Mouse (Mus musculus) right cerebral cortex, postnatal 10 days (tissue): ENCODE data around the gene Kcnk6.
"Not testable (repeated sequence)": the region's sequence is repeated elsewhere in the genome, so short reads cannot be mapped to it uniquely, and the experiment has no call there.

Experiments used
- DNase-seq, 2 experiments: peaks; one replicate each; pipeline ENCODE4 v3.0.0; 2021; ENCODE audit warnings: low spot score in 2 of 2

Kcnk6 gene

DNA sequence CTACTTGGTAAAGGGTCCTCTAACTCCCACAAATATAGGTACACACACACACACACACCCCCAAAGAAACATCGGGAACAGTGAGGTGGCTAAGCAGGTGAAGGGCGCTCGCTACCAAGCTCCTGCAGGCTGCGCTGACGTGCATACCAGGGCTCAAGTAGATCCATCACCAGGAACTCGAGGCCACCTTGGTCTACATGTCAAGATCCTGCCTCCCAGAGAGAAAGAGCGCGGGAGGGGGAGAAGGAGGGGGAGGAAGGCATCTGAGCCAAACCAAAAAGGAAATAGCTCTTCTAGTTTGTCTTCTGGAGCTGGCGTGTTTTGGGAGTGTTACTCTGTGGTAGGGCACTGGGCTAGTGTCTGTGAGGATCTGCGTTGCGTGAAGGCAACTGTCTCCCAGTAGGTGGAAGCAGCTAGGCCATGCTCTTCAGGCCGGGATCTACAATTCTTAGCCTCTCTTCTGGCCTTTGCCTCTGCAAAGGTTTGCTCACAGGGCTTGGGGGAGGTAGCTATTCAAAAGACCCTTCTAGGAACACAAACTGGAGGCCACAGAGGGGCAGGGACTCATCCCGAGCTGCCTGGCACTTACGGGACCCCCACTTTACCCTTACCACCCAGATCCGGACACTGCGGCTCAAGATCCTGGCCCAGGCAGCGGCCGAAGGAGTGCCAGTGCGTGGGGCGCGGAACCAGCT lies 14.5 kb upstream of the Kcnk6 start:
- DNase-seq = no peak

DNA sequence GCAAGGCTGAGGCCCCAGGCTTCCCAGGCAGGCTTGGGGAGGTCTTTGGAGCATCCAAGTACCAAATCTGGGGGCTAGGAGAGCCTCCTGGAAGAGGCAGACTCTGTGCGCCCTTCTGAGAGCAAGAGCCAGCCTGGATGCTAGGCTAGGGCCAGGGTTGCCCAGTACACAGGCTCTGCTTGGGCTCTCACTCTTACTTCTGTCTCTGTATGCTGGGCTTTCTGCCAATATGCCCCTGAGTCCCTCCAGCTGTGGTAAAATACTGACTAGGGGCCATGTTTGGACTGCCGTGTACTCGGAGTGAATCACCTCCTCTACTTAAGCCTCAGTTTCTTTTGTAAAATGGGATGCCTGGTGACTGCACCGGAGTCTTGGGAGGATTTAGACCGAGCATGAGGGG lies 13.7 kb upstream of the Kcnk6 start:
- DNase-seq = no peak

DNA sequence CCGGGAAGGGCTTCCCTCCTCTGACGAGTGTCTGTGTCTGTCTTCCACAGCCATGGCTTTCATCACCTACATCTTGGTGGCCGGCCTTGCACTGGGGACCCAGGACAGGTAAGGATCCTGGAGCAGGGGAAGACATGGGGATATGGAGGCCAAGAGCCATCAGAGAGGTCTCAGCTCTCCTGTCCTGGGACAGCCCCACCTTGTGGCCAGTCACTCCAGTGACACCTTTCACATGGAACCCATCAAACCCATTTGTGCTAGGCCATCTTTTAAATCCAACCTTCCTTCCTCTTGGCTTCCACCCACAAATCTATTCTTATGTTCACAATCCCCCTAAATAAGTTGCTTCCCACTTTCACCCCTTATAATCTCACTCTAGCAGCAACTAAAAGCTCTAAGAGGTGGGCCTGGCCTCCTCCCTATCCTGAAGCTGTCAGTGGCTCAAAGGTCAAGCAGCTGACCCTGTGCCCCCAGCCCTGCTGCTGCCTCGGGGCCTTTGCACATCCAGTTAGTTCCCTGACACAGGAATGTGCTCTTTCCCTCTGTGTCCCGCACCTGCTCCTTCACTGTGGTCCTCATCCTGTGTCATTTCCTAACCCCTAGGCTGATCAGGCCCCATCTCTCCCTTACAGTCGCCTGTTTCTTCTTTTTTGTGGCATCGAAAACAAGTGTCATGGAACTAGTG lies 12.6 kb upstream of the Kcnk6 start:
- DNase-seq = no peak

DNA sequence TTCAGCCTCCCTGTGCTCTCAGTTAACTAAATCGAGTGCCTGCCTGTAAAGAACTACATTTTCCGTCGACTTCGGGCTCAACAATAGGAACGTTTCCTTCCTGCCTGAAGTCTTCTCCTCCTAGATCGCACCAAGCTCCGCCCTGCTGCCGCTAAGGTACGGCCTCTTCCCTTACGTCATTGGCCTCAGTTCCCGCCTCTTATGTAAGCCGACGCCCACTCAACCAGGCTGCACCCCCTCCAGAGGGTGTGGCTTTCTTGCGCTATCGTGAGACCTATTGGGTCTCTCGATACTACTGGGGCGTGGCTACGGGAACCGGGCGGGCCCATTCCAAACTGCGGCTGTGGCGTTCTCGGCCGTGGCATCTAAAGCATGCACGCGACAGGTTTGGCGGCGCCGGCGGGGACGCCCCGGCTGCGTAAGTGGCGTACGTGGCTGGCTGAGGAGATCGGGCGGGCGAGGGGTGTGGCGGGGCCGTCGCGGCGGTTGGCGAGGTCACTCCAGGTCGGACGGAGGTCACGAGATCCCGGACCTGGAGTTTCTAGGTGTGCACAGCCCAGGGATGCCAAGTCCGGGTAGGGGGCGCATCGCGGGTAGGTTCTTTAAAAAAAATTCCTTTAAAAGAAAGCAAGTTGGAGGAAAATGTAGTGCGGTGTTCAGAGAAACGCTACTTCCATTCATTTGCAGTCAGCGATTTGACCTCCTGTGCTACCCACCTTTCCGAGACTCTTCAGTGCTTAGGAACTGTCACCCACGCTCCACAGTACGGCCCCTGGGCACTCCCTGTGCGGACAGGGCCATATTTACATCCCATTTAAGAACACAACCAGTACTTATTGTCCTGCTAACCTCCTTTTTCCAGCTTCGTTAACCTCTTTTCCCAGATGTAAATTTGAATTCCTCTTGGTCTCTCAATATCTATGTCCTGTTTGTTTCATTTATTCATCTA lies 6.0 kb upstream of the Kcnk6 start, which contains the start of gene Yif1b:
Gene Yif1b (plus strand): TSS at position 311 of the 949 bp plus-strand sequence.
- DNase-seq = peak; percentile 98 to 99

DNA sequence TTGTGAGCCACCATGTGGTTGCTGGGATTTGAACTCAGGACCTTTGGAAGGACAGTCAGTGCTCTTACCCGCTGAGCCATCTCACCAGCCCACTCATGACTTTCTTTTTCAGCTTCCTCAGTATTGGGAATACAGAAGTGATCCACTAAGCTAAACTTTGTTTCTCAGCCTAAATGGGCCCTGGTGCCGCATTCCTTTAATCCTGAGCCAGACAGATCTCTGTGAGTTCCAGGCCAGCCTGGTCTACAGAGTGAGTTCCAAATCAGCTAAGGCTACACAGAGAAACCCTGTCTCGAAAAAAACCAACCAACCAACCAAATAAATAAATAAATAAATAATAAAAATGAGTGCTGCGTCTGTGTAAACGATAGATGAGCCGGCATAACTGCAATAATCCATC lies 5.3 kb upstream of the Kcnk6 start:
- peak in 1 of 2 experiments; percentile 50 for DNase-seq

DNA sequence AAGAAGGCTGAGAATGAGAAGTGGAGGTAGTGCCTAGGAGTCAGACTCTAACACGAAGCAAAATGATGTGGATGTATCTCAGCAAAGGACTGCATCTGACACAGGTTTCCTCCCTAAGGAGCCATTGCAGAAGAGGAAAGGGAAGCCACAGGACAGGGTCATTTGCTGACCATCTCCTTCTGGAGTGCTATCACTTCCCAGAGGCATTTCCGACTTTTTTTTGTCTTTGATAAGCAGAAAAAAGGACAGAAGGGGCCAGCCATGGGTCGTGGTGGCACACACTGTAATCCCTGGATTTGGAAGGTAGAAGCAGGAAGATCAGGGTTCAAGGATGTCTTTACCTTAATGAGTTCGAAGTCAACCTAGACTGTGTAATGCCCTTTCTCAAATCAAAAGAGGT lies 4.3 kb upstream of the Kcnk6 start:
- DNase-seq = no peak

DNA sequence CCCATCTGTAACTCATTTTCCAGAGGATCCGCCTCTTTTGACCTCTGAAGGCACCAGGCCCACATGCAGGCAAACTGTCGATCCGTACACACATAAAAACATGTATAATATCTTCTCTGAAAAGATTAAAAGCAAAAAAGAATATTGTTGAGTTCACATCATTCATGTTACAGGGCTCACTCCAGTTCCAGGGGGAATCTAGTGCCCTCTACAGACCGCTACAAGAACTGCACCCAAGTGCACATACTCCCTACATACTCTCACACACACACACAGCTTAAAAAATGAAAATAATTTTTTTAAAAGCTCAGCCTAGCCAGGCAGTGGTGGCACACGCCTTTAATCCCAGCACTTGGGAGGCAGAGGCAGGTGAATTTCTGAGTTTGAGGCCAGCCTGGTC lies 2.3 kb upstream of the Kcnk6 start:
- no peak for DNase-seq

- DNase-seq = no peak
Observed at GRCm38 (mm10) chr7:29233745-29234144, 1.4 kb upstream of the Kcnk6 start.

GRCm38 (mm10) chr7:29231517-29231916 lies 798 bp downstream of the Kcnk6 start:
- no peak for DNase-seq

- no peak for DNase-seq
Observed at GRCm38 (mm10) chr7:29230560-29230959, 1.8 kb downstream of the Kcnk6 start.

- DNase-seq = no peak
Observed at GRCm38 (mm10) chr7:29228202-29228601, 4.1 kb downstream of the Kcnk6 start.

GRCm38 (mm10) chr7:29225520-29225919 lies 6.8 kb downstream of the Kcnk6 start:
- DNase-seq = no peak

GRCm38 (mm10) chr7:29224756-29225394 lies 7.4 kb downstream of the Kcnk6 start:
- DNase-seq = peak; percentile 63 to 72

DNA sequence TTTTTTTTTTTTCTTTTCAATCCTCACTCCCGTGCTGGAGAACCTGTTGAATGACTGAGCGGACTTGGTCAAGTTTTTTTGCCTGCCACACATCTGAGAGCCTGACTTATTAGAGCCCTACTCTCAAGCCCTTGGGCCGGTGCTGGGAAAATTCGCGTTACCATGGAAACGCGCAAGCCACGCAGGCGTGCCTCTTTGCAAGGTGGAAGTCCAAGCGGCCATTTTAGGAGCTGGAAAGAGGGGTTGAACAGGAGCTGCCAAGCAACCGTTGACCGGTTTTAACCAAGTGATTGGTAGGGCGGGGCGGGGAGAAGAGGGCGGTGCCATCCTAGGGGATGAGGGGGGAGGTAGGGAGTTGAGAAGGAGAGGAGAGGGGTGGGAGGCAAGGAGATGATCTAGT lies 17.5 kb downstream of the Kcnk6 start:
- peak in 1 of 2 experiments; percentile 47 for DNase-seq

- DNase-seq = no peak
Observed at GRCm38 (mm10) chr7:29214236-29214635, 18.1 kb downstream of the Kcnk6 start.

GRCm38 (mm10) chr7:29213675-29214082 lies 18.6 kb downstream of the Kcnk6 start, which contains the start of gene Catsperg1:
Catsperg1 (minus strand) TSS chr7:29214035.
- peak; percentile 59 to 61 for DNase-seq

GRCm38 (mm10) chr7:29212775-29213560 lies 19.3 kb downstream of the Kcnk6 start:
- not testable (repeated sequence) for DNase-seq

- DNase-seq = no peak
Observed at GRCm38 (mm10) chr7:29212199-29212765, 20.0 kb downstream of the Kcnk6 start.

DNA sequence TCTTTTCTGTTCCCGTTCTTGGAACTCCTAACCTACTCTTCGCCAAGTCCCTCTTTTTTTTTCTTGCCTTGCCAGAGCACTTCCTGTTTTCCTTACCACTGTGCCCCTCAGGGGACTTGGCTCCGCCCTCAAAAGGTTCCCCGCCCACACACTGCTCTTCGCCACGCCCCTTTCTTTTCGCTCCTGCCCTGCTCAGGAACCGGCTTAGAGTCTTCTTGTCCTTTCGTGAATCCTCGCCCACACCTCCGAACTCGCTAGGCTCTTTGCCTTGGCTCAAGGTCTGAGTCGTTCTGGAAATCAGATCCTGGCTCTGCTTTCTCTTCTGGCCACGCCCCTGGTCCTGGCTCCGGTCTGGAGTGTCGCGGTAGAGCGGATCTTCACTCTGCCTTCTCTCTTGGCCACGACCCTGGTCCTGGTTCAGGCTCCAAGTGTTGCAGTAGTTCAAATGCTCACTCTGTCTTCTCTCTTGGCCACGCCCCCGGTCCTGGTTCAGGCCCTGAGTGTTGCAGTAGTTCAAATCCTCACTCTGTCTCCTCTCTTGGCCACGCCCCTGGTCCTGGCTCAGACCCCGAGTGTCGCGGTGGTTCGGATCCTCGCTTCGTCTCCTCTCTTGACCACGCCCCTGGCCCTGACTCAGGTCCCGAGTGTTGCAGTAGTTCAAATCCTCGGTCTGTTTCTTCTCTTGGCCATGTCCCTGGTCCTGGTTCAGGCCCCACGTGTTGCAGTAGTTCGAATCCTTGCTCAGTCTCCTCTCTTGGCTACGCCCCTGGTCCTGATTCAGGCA lies 20.7 kb downstream of the Kcnk6 start:
- DNase-seq = peak; percentile 70 to 78

- not testable (repeated sequence) for DNase-seq
Observed at GRCm38 (mm10) chr7:29211013-29211412, 21.3 kb downstream of the Kcnk6 start.
